Mouse (Mus musculus) retina, postnatal 7 days (tissue): ENCODE data around the gene Pou3f3.

Experiments
- DNase-seq: peaks from one replicate; pipeline ENCODE4 v3.0.0-alpha.2; 2012; ENCODE audit warnings: low read depth, low spot score

Gene Pou3f3

GRCm38 (mm10) chr1:42694665-42695577, 647 bp upstream of the Pou3f3 start:
- DNase-seq = no peak

GRCm38 (mm10) chr1:42696371-42697031, 933 bp downstream of the Pou3f3 start:
- DNase-seq = no peak

- no peak for DNase-seq
These were observed 1.8 kb downstream of the Pou3f3 start for GRCm38 (mm10) chr1:42697321-42697755.

- no peak for DNase-seq
These were observed 2.4 kb downstream of the Pou3f3 start for GRCm38 (mm10) chr1:42697756-42698583.

- DNase-seq = no peak
These were observed 3.2 kb downstream of the Pou3f3 start for GRCm38 (mm10) chr1:42698584-42699333.

GRCm38 (mm10) chr1:42699471-42699871, 3.9 kb downstream of the Pou3f3 start:
- DNase-seq = no peak

GRCm38 (mm10) chr1:42700171-42700570, 4.6 kb downstream of the Pou3f3 start:
- no peak for DNase-seq

GRCm38 (mm10) chr1:42700815-42701214, 5.2 kb downstream of the Pou3f3 start:
- no peak for DNase-seq

GRCm38 (mm10) chr1:42701833-42702611, 6.5 kb downstream of the Pou3f3 start:
- DNase-seq = no peak

GRCm38 (mm10) chr1:42702984-42703383, 7.4 kb downstream of the Pou3f3 start:
- DNase-seq = no peak

GRCm38 (mm10) chr1:42703424-42703823, 7.9 kb downstream of the Pou3f3 start:
- no peak for DNase-seq

GRCm38 (mm10) chr1:42703851-42704613, 8.5 kb downstream of the Pou3f3 start:
- no peak for DNase-seq

- DNase-seq = no peak
These were observed 9.6 kb downstream of the Pou3f3 start for GRCm38 (mm10) chr1:42704981-42705810.

- DNase-seq = no peak
These were observed 10.2 kb downstream of the Pou3f3 start for GRCm38 (mm10) chr1:42705811-42706160.

GRCm38 (mm10) chr1:42707196-42707595, 11.6 kb downstream of the Pou3f3 start:
- DNase-seq = no peak

- no peak for DNase-seq
These were observed 12.1 kb downstream of the Pou3f3 start for GRCm38 (mm10) chr1:42707611-42708130.

GRCm38 (mm10) chr1:42709024-42709423, 13.5 kb downstream of the Pou3f3 start:
- DNase-seq = no peak

- no peak for DNase-seq
These were observed 14.0 kb downstream of the Pou3f3 start for GRCm38 (mm10) chr1:42709431-42710160.
